Comparison of ENCODE assay signal across 8 mouse cellular contexts in genomic region chr13:12124940-12125540, GRCm38 (mm10). TPM values are rescaled to one million over a fixed set of nuclear protein-coding genes. Genes with fewer than 3 reads are reported as not detected.
DNase-seq lines count a peak whose midpoint lies in the region; ATAC-seq lines count a peak whose summit lies in the region.

No protein-coding gene starts in this region.

- no peaks in the 10 kb centered on the region for H3K36me3 ChIP-seq in heart, embryonic 12.5 days
- no peaks in the 10 kb centered on the region for H3K36me3 ChIP-seq in intestine, embryonic 16.5 days (ENCODE audit: control insufficient read depth, insufficient read depth, low read length)
- H3K36me3 ChIP-seq in limb, embryonic 10.5 days = no peaks in the 10 kb centered on the region

- H3K4me1 ChIP-seq in heart, embryonic 12.5 days (replicated peaks) = peaks cover 42% of the 10 kb centered on the region
- H3K4me1 ChIP-seq in intestine, embryonic 16.5 days (ENCODE audit: control insufficient read depth, insufficient read depth, low read length) = no peaks in the 10 kb centered on the region
- no peaks in the 10 kb centered on the region for H3K4me1 ChIP-seq in limb, embryonic 10.5 days

- 52% methylated on average over 7 of the region's 7 CpGs for WGBS in heart, embryonic 12.5 days
- WGBS in intestine, embryonic 16.5 days = 49% methylated on average over 7 of the region's 7 CpGs
- WGBS in limb, embryonic 10.5 days = 87% methylated on average over 7 of the region's 7 CpGs

- intact Hi-C loops in gastrocnemius, postnatal 36 days (cut with DNase I) = no loop called here

- no peak overlapping the region for H3K4me3 ChIP-seq in heart, embryonic 12.5 days
- H3K4me3 ChIP-seq in intestine, embryonic 16.5 days (ENCODE audit: low read length) = no peak overlapping the region
- H3K4me3 ChIP-seq in limb, embryonic 10.5 days = no peak overlapping the region

- H3K27me3 ChIP-seq in heart, embryonic 12.5 days (replicated peaks) = no peaks in the 10 kb centered on the region
- no peaks in the 10 kb centered on the region for H3K27me3 ChIP-seq in intestine, embryonic 16.5 days (replicated peaks; ENCODE audit: control insufficient read depth, insufficient read depth, low read length)
- H3K27me3 ChIP-seq in limb, embryonic 10.5 days (ENCODE audit: low read depth, poor library complexity, severe bottlenecking) = no peaks in the 10 kb centered on the region

- no peak overlapping the region for H3K9ac ChIP-seq in heart, embryonic 12.5 days
- H3K9ac ChIP-seq in intestine, embryonic 16.5 days (ENCODE audit: low read depth, low read length) = no peak overlapping the region

- ATAC-seq in heart, embryonic 12.5 days (ENCODE audit: insufficient number of reproducible peaks, low FRiP score) = no peak
- ATAC-seq in intestine, embryonic 16.5 days = no peak

- no peaks in the 10 kb centered on the region for H3K9me3 ChIP-seq in heart, embryonic 12.5 days (replicated peaks)
- no peaks in the 10 kb centered on the region for H3K9me3 ChIP-seq in intestine, embryonic 16.5 days (ENCODE audit: control insufficient read depth, low read length)
- H3K9me3 ChIP-seq in limb, embryonic 10.5 days (replicated peaks) = no peaks in the 10 kb centered on the region

- no peak overlapping the region for H3K27ac ChIP-seq in heart, embryonic 12.5 days (ENCODE audit: poor library complexity, severe bottlenecking)
- no peak overlapping the region for H3K27ac ChIP-seq in intestine, embryonic 16.5 days (ENCODE audit: low read length)
- H3K27ac ChIP-seq in limb, embryonic 10.5 days = no peak overlapping the region

- H3K4me2 ChIP-seq in heart, embryonic 12.5 days = no peak overlapping the region
- H3K4me2 ChIP-seq in intestine, embryonic 16.5 days (ENCODE audit: low read depth, low read length) = no peak overlapping the region

- peak; percentile 97 for DNase-seq in heart, adult 11 months
- peak; percentile 45 for DNase-seq in NIH3T3 (ENCODE audit: low read depth)
- DNase-seq in gastrocnemius, postnatal 36 days = peak; percentile 27 to 31
- DNase-seq in layer of hippocampus, adult 9-11 months = peak; percentile 43
- no peak for DNase-seq in limb, embryonic 10.5 days (ENCODE audit: low spot score)
- no peak for DNase-seq in right cerebral cortex, postnatal 4 days

RNA-seq across cellular contexts. Expression of gene Ryr2, which starts 18.3 kb away (rescaled TPM):
- 35.3 and 40.1 TPM in 2 replicates for polyA plus RNA-seq in heart, embryonic 12.5 days (2016; fragmentation: Nextera tagmentation; extraction: Ambion mirVana)
- total RNA-seq in gastrocnemius, postnatal 36 days (2021) = under 1 TPM; 0.10 to 0.12 TPM
- polyA plus RNA-seq in intestine, embryonic 16.5 days (2015; fragmentation: Nextera tagmentation; extraction: Ambion mirVana) = 0.65 and 0.78 TPM in 2 replicates
- polyA plus RNA-seq in limb, embryonic 10.5 days (2016; fragmentation: Nextera tagmentation; extraction: Ambion mirVana) = 0.19 and 0.43 TPM in 2 replicates

Comparison
In these comparisons a context has a peak if more than half of its experiments do, and no peak if none do; other contexts are left out.
1. DNase-seq: peak in heart, adult 11 months (single experiment), NIH3T3 (single experiment), gastrocnemius, postnatal 36 days (2 of 2) and layer of hippocampus, adult 9-11 months (single experiment); none in limb, embryonic 10.5 days (single experiment) and right cerebral cortex, postnatal 4 days (single experiment).
2. RNA of gene Ryr2, which starts 18.3 kb away (polyA plus RNA-seq): 35.3 to 40.1 TPM in heart, embryonic 12.5 days; 0.65 to 0.78 TPM in intestine, embryonic 16.5 days and 0.19 to 0.43 TPM in limb, embryonic 10.5 days; every median in the first group is over 10 times any median in the second.